Mouse (Mus musculus) heart, embryonic 16.5 days (tissue): ENCODE measurements at regions not wholly inside any gene's neighbourhood (a gene's known extent, or its start where the extent isn't known, plus 50 kb on each side); places are given as distances from the start of the nearest gene placed in this dataset.
A peak's percentile ranks its signal among the peaks of the same experiment; 100 is the strongest.

Experiments used
- ATAC-seq: fragments of 200-750 bp; cut with Nextera tagmentation; replicated peaks from 2 replicates; pipeline ENCODE4 v1.8.0; 2017; ENCODE audit warnings: moderate number of reproducible peaks; ENCODE audit not compliant: insufficient read depth, low FRiP score; ENCODE audit errors: extremely low read depth
- H3K27ac ChIP-seq: fragments of 300-500 bp; sonication (generic); 2 replicates; pipeline ENCODE4 v1.5.1; 2014; ENCODE audit warnings: mild to moderate bottlenecking, low read length, control low read depth, moderate library complexity
- H3K27me3 ChIP-seq: fragments of 300-500 bp; sonication (generic); 2 replicates; pipeline ENCODE4 v1.6.1; 2014; ENCODE audit warnings: low read length, mixed read lengths; ENCODE audit not compliant: control insufficient read depth, insufficient read depth
- H3K36me3 ChIP-seq: fragments of 300-500 bp; sonication (generic); 2 replicates; pipeline ENCODE4 v1.6.1; 2014; ENCODE audit not compliant: control insufficient read depth, insufficient read depth
- H3K4me1 ChIP-seq: fragments of 300-500 bp; sonication (generic); 2 replicates; pipeline ENCODE4 v1.6.1; 2014; ENCODE audit warnings: low read length, mixed read lengths; ENCODE audit not compliant: control insufficient read depth, insufficient read depth
- H3K4me2 ChIP-seq: fragments of 300-500 bp; sonication (generic); 2 replicates; pipeline ENCODE4 v1.6.1; 2014; ENCODE audit warnings: low read depth, mild to moderate bottlenecking, control low read depth, low read length
- H3K4me3 ChIP-seq: fragments of 300-500 bp; sonication (generic); 2 replicates; pipeline ENCODE4 v1.5.1; 2014; ENCODE audit warnings: mild to moderate bottlenecking, control low read depth, low read length
- H3K9ac ChIP-seq: fragments of 300-500 bp; sonication (generic); 2 replicates; pipeline ENCODE4 v1.6.1; 2014; ENCODE audit warnings: low read length, control low read depth
- H3K9me3 ChIP-seq: fragments of 300-500 bp; sonication (generic); replicated peaks from 2 replicates; pipeline ENCODE4 v1.6.1; 2016; ENCODE audit warnings: low read length; ENCODE audit not compliant: control insufficient read depth
- WGBS: fragments of 180-500 bp; shearing (Covaris S2); extraction: QIAGEN DNeasy Blood & Tissue Kit; methylation state at CpG from one replicate; pipeline ENCODE4 v1.1.7; 2014; 5-methylcytosine and 5-hydroxymethylcytosine counted together

GRCm38 (mm10) chr9:118302785-118303384 is 152.9 kb upstream of the Cmc1 start:
- Histone ChIP-seq H3K9me3 (no peaks in the 10 kb centered on the region), H3K4me3 (no peak overlapping the region), H3K27ac (no peak overlapping the region), H3K4me1 (no peaks in the 10 kb centered on the region), H3K9ac (no peak overlapping the region), H3K36me3 (no peaks in the 10 kb centered on the region), H3K27me3 (no peaks in the 10 kb centered on the region), H3K4me2 (no peak overlapping the region)
- no peak for ATAC-seq
- WGBS = 53% methylated on average over 11 of the region's 11 CpGs

DNA sequence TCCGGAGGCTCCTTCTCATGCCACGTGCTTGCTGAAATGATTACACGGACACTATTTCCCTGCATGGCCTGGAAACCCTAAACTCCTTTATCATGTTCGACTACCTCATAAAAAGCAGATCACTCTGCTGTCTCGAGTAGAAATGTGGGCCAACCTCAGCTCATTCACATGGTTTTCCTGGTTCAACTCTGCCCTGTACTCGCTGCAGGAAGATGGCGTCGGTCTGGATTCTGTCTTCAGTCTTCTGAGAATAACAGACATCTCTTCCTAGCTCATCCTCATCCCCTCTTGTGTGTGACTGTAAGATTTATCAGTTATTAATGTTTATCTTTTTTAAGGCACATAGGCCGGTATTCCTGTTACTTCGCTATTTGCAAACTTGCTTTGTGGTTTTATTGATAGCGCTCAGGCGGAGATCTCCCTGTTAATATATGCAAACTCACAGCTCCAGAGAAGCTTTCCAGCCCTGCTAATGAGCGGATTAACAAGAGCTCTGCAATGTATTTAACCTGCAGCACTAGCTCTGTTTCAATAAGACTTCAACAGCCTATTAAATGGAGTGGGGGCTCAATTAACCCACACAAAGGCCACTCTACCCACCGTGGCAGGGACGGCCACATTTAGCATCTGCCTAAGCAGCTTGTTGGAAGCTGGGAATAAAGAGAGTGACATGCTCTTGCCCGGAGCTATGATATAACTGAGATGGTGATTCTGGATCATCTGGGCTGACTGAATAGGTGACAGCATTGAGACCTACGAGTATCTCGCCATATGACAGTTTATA is 159.5 kb upstream of the Eomes start:
- Histone ChIP-seq H3K4me1 (no peaks in the 10 kb centered on the region), H3K9me3 (no peaks in the 10 kb centered on the region), H3K36me3 (no peaks in the 10 kb centered on the region), H3K27me3 (no peaks in the 10 kb centered on the region), H3K27ac (no peak overlapping the region), H3K4me2 (no peak overlapping the region), H3K4me3 (no peak overlapping the region), H3K9ac (no peak overlapping the region)
- ATAC-seq = no peak
- WGBS = 83% methylated on average over 18 of the region's 18 CpGs

GRCm38 (mm10) chr9:118323796-118324195 is 154.2 kb upstream of the Eomes start:
- Histone ChIP-seq H3K4me1 (no peaks in the 10 kb centered on the region), H3K36me3 (no peaks in the 10 kb centered on the region), H3K27me3 (no peaks in the 10 kb centered on the region), H3K9ac (no peak overlapping the region), H3K27ac (no peak overlapping the region), H3K4me3 (no peak overlapping the region), H3K4me2 (no peak overlapping the region), H3K9me3 (no peaks in the 10 kb centered on the region)
- WGBS = 37% methylated on average over 12 of the region's 12 CpGs
- ATAC-seq = no peak

DNA sequence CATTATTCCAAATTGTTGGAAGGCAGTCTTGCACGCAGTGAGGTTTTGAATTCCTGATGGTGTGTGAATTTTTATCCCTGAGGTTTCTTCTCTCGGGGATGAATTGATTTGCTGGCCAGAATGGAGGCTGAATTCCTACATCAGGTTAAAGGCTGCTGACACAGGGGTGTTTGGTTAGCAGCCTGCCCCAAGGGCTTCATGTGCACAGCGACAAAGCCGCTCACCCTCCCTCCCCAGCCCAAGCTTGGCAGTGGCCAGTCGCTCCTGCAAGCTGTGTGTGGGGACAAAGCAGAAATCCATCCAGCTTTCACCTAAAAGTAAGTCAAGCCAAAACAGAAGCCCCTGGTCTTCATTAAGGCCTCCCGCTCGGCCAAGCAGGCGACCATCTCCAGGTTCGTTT is 151.4 kb upstream of the Eomes start:
- 57% methylated on average over 9 of the region's 9 CpGs for WGBS
- no peaks in the 10 kb centered on the region for H3K9me3 ChIP-seq
- no peak overlapping the region for H3K4me2 ChIP-seq
- H3K4me1 ChIP-seq = no peaks in the 10 kb centered on the region
- H3K9ac ChIP-seq = no peak overlapping the region
- no peaks in the 10 kb centered on the region for H3K36me3 ChIP-seq
- no peak overlapping the region for H3K4me3 ChIP-seq
- no peak for ATAC-seq
- no peak overlapping the region for H3K27ac ChIP-seq
- no peaks in the 10 kb centered on the region for H3K27me3 ChIP-seq

GRCm38 (mm10) chr9:118327904-118328303 is 150.1 kb upstream of the Eomes start:
- Histone ChIP-seq H3K9me3 (no peaks in the 10 kb centered on the region), H3K4me2 (no peak overlapping the region), H3K9ac (no peak overlapping the region), H3K27me3 (no peaks in the 10 kb centered on the region), H3K4me3 (no peak overlapping the region), H3K36me3 (no peaks in the 10 kb centered on the region), H3K27ac (no peak overlapping the region), H3K4me1 (no peaks in the 10 kb centered on the region)
- ATAC-seq = no peak
- 86% methylated on average over 6 of the region's 6 CpGs for WGBS

DNA sequence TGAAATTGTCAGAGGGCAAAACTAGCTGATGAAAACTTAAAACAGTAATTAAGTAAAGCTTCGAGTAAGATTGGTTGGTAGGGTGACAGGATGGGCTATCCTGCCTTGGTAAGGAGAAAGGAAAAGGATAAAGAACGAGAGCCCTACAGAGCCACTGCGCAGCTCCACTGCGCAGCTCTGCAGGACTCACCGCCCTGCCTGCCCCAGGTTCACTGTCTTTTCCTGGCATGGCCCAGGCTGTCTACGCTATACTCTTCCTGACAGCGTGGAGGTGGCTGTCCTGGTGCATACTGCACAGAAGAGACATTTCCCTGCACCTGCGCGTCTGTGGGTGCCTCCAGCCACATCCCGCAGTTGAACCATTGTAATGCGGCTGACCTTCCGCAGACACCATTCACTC is 136.6 kb upstream of the Eomes start:
- H3K4me2 ChIP-seq = peak overlapping the region; percentile 55
- no peak overlapping the region for H3K9ac ChIP-seq
- 31% methylated on average over 12 of the region's 12 CpGs for WGBS
- H3K4me1 ChIP-seq = no peaks in the 10 kb centered on the region
- no peaks in the 10 kb centered on the region for H3K36me3 ChIP-seq
- no peak for ATAC-seq
- H3K27me3 ChIP-seq = no peaks in the 10 kb centered on the region
- peak overlapping the region; percentile 31 for H3K4me3 ChIP-seq
- H3K27ac ChIP-seq = no peak overlapping the region
- no peaks in the 10 kb centered on the region for H3K9me3 ChIP-seq

- H3K9ac ChIP-seq = no peak overlapping the region
- no peaks in the 10 kb centered on the region for H3K4me1 ChIP-seq
- whole genome bisulfite sequencing = 84% methylated on average over 10 of the region's 10 CpGs
- H3K4me3 ChIP-seq = no peak overlapping the region
- no peaks in the 10 kb centered on the region for H3K36me3 ChIP-seq
- H3K27ac ChIP-seq = no peak overlapping the region
- no peaks in the 10 kb centered on the region for H3K27me3 ChIP-seq
- H3K4me2 ChIP-seq = no peak overlapping the region
- H3K9me3 ChIP-seq = no peaks in the 10 kb centered on the region; the same call in 1 of the 2 replicates
- ATAC-seq = no peak
Observed at GRCm38 (mm10) chr9:118354911-118355310, 123.1 kb upstream of the Eomes start.

- Histone ChIP-seq H3K9me3 (no peaks in the 10 kb centered on the region), H3K4me2 (no peak overlapping the region), H3K27me3 (no peaks in the 10 kb centered on the region), H3K36me3 (no peaks in the 10 kb centered on the region), H3K9ac (no peak overlapping the region), H3K27ac (no peak overlapping the region), H3K4me3 (no peak overlapping the region), H3K4me1 (no peaks in the 10 kb centered on the region)
- WGBS = 89% methylated on average over 8 of the region's 8 CpGs
- ATAC-seq = no peak
Observed at GRCm38 (mm10) chr9:118357406-118357805, 120.6 kb upstream of the Eomes start.

GRCm38 (mm10) chr9:118363929-118364328 is 114.1 kb upstream of the Eomes start:
- no peaks in the 10 kb centered on the region for H3K36me3 ChIP-seq
- H3K4me2 ChIP-seq = no peak overlapping the region
- H3K27me3 ChIP-seq = no peaks in the 10 kb centered on the region
- H3K4me1 ChIP-seq = no peaks in the 10 kb centered on the region
- ATAC-seq = no peak
- no peaks in the 10 kb centered on the region for H3K9me3 ChIP-seq
- no peak overlapping the region for H3K27ac ChIP-seq
- no peak overlapping the region for H3K9ac ChIP-seq
- H3K4me3 ChIP-seq = no peak overlapping the region
- WGBS = 77% methylated on average over 2 of the region's 2 CpGs
